Mouse (Mus musculus) lung, postnatal 10 days (tissue): ENCODE data around the gene Mcu.
A peak's percentile ranks its signal among the peaks of the same experiment; 100 is the strongest.

Experiments
- DNase-seq: peaks from one replicate; pipeline ENCODE4 v3.0.0; 2021

Mcu gene

GRCm38 (mm10) chr10:59484318-59484717 is 132.2 kb downstream of the Mcu start:
- DNase-seq: no peak

GRCm38 (mm10) chr10:59481381-59481780 is 135.1 kb downstream of the Mcu start:
- DNase-seq: no peak

- DNase-seq: no peak
Observed at GRCm38 (mm10) chr10:59470451-59470850, 146.0 kb downstream of the Mcu start.

GRCm38 (mm10) chr10:59467297-59467696 is 149.2 kb downstream of the Mcu start:
- no peak for DNase-seq

- DNase-seq: no peak
Observed at GRCm38 (mm10) chr10:59466626-59467025, 149.9 kb downstream of the Mcu start.

GRCm38 (mm10) chr10:59465546-59465945 is 150.9 kb downstream of the Mcu start:
- DNase-seq: no peak

- DNase-seq: no peak
Observed at GRCm38 (mm10) chr10:59462307-59462706, 154.2 kb downstream of the Mcu start.

- DNase-seq: no peak
Observed at GRCm38 (mm10) chr10:59459767-59460166, 156.7 kb downstream of the Mcu start.

- no peak for DNase-seq
Observed at GRCm38 (mm10) chr10:59454631-59455030, 161.9 kb downstream of the Mcu start.

- DNase-seq: peak; percentile 60
Observed at GRCm38 (mm10) chr10:59451839-59452238, 164.7 kb downstream of the Mcu start.

- DNase-seq: no peak
Observed at GRCm38 (mm10) chr10:59447546-59447945, 168.9 kb downstream of the Mcu start.

GRCm38 (mm10) chr10:59446911-59447437 is 169.5 kb downstream of the Mcu start:
- no peak for DNase-seq

GRCm38 (mm10) chr10:59444635-59445034 is 171.9 kb downstream of the Mcu start:
- no peak for DNase-seq

GRCm38 (mm10) chr10:59444106-59444505 is 172.4 kb downstream of the Mcu start:
- DNase-seq: no peak

GRCm38 (mm10) chr10:59443212-59443611 is 173.3 kb downstream of the Mcu start:
- peak; percentile 79 for DNase-seq

GRCm38 (mm10) chr10:59441735-59442134 is 174.8 kb downstream of the Mcu start, which contains the start of gene Oit3:
Gene Oit3 (minus strand): TSS chr10:59441778.
- DNase-seq: no peak

- DNase-seq: no peak
Observed at GRCm38 (mm10) chr10:59440177-59440576, 176.3 kb downstream of the Mcu start.

GRCm38 (mm10) chr10:59439508-59439931 is 177.0 kb downstream of the Mcu start:
- peak; percentile 84 for DNase-seq

- DNase-seq: no peak
Observed at GRCm38 (mm10) chr10:59438651-59439050, 177.8 kb downstream of the Mcu start.

GRCm38 (mm10) chr10:59435746-59436145 is 180.7 kb downstream of the Mcu start:
- DNase-seq: no peak

GRCm38 (mm10) chr10:59430701-59431218 is 185.7 kb downstream of the Mcu start:
- DNase-seq: no peak

- DNase-seq: no peak
Observed at GRCm38 (mm10) chr10:59429448-59430135, 186.9 kb downstream of the Mcu start.

- DNase-seq: no peak
Observed at GRCm38 (mm10) chr10:59426371-59426770, 190.1 kb downstream of the Mcu start.

- peak; percentile 79 for DNase-seq
Observed at GRCm38 (mm10) chr10:59425369-59425768, 191.1 kb downstream of the Mcu start.

- DNase-seq: no peak
Observed at GRCm38 (mm10) chr10:59424453-59424852, 192.0 kb downstream of the Mcu start.
